Mouse (Mus musculus) midbrain, embryonic 15.5 days (tissue): ENCODE data around the gene Mptx1. TPM values are rescaled to one million over a fixed set of nuclear protein-coding genes. Genes with fewer than 3 reads are reported as not detected.
"Not testable (repeated sequence)": the region's sequence is repeated elsewhere in the genome, so short reads cannot be mapped to it uniquely, and the experiment has no call there.

Experiments
- ATAC-seq: fragments of 200-750 bp; cut with Nextera tagmentation; replicated peaks from 2 replicates; pipeline ENCODE4 v1.8.0; 2017; ENCODE audit warnings: moderate TSS enrichment
- H3K27ac ChIP-seq: fragments of 300-500 bp; sonication (generic); 2 replicates; pipeline ENCODE4 v1.5.1; 2015; ENCODE audit warnings: mild to moderate bottlenecking, inconsistent platforms
- H3K27me3 ChIP-seq: fragments of 300-500 bp; sonication (generic); replicated peaks from 2 replicates; pipeline ENCODE4 v1.6.1; 2015; ENCODE audit warnings: inconsistent platforms
- H3K36me3 ChIP-seq: fragments of 300-500 bp; sonication (generic); replicated peaks from 2 replicates; pipeline ENCODE4 v1.6.1; 2015; ENCODE audit warnings: inconsistent platforms
- H3K4me1 ChIP-seq: fragments of 300-500 bp; sonication (generic); 2 replicates; pipeline ENCODE4 v1.6.1; 2015; ENCODE audit warnings: inconsistent platforms
- H3K4me2 ChIP-seq: fragments of 300-500 bp; sonication (generic); 2 replicates; pipeline ENCODE4 v1.6.1; 2015; ENCODE audit warnings: inconsistent platforms, mild to moderate bottlenecking, moderate library complexity
- H3K4me3 ChIP-seq: fragments of 300-500 bp; sonication (generic); 2 replicates; pipeline ENCODE4 v1.5.1; 2015; ENCODE audit warnings: mild to moderate bottlenecking, inconsistent platforms
- H3K9ac ChIP-seq: fragments of 300-500 bp; sonication (generic); 2 replicates; pipeline ENCODE4 v1.6.1; 2015; ENCODE audit warnings: mild to moderate bottlenecking, inconsistent platforms
- H3K9me3 ChIP-seq: fragments of 300-500 bp; sonication (generic); 2 replicates; pipeline ENCODE4 v1.6.1; 2016; ENCODE audit warnings: inconsistent platforms
- whole genome bisulfite sequencing: fragments of 180-500 bp; shearing (Covaris S2); methylation state at CpG from one replicate; pipeline ENCODE4 v1.1.7; 2015; ENCODE audit warnings: mixed read lengths; 5-methylcytosine and 5-hydroxymethylcytosine counted together
- polyA plus RNA-seq: library from polyadenylated mRNA; unstranded; fragments of >200 nt; fragmentation: Nextera tagmentation; extraction: Ambion mirVana; gene quantifications from 2 replicates; pipeline ENCODE4 v1.2.1, GENCODE M21; 2015

The Mptx1 gene
- not detected in 2 replicates for polyA plus RNA-seq

DNA sequence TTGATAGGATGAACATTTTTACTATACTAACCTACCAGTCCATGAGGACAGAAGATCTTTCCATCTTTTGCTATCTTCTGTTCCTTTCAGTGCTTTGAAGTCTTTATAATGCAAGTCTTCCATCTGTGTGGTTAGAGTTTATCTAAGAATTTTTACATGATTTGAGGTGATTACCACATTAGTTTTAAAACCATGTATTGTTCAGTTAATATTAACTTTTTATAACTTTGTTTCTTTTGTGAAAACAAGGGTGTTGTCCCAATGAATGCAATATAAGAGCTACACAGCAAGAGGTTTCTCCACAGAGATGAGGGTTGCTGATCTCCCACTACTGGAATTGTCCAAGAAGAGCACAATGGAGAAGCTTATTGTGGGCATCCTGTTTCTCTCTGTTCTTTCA lies at the start of gene Mptx1:
TSS of gene Mptx1 (plus strand) at position 301 of the 400 bp plus-strand sequence.
- Histone ChIP-seq H3K36me3 (no peaks in the 10 kb centered on the region), H3K27me3 (no peaks in the 10 kb centered on the region), H3K4me1 (no peaks in the 10 kb centered on the region), H3K9ac (no peak within 1 kb of the TSS), H3K27ac (no peak within 1 kb of the TSS), H3K4me2 (no peak within 1 kb of the TSS), H3K9me3 (no peaks in the 10 kb centered on the region), H3K4me3 (no peak within 1 kb of the TSS)
- ATAC-seq, result no peak

DNA sequence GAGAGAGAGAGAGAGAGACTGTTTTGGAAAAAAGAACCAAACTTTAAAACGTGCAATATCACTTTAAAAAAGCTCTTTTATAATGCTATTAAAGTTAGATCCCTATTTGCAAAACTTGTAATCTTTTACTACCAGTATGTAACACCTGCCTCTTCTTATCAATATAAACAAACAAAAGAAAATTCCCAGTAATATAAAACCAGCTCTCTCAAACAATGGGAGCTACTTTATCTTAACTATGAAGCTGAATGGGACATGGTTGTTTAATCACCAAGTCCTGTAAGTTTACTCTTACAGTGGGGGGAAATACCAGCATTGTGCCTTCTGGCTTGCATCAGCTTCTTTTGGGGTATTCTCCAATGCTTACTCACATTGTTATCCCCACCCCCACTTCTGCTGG lies 27.2 kb upstream of the Mptx1 start:
- ATAC-seq, result no peak
- Histone ChIP-seq H3K36me3 (no peaks in the 10 kb centered on the region), H3K4me3 (no peak overlapping the region), H3K27ac (no peak overlapping the region), H3K27me3 (no peaks in the 10 kb centered on the region), H3K4me2 (no peak overlapping the region), H3K9me3 (no peaks in the 10 kb centered on the region), H3K9ac (no peak overlapping the region), H3K4me1 (no peaks in the 10 kb centered on the region)
- WGBS, result 50% methylated on average over 1 of the region's 1 CpGs

DNA sequence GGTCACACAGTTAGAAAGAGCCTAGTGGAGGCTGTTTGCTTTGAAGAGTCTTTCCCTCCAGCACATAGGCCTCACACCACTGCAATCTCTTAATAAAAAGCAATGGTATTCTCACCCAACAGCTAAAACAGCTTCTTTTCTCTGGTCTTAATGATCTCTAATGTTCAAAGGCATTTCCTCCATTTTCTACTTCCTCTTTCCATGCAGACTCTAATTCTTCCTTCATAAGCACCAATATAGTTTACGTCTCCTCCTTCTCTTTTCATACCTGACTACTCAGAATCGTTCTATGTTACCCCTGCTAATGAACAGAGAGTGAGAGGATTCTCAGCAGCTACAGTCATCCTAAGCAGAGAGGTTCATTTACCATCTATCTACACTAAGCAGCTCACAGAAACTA lies 13.0 kb upstream of the Mptx1 start:
- ATAC-seq, result no peak
- Histone ChIP-seq H3K4me1 (no peaks in the 10 kb centered on the region), H3K4me3 (no peak overlapping the region), H3K4me2 (no peak overlapping the region), H3K36me3 (no peaks in the 10 kb centered on the region), H3K9ac (no peak overlapping the region), H3K27me3 (no peaks in the 10 kb centered on the region), H3K27ac (no peak overlapping the region), H3K9me3 (no peaks in the 10 kb centered on the region)
- 87% methylated on average over 2 of the region's 2 CpGs for WGBS

DNA sequence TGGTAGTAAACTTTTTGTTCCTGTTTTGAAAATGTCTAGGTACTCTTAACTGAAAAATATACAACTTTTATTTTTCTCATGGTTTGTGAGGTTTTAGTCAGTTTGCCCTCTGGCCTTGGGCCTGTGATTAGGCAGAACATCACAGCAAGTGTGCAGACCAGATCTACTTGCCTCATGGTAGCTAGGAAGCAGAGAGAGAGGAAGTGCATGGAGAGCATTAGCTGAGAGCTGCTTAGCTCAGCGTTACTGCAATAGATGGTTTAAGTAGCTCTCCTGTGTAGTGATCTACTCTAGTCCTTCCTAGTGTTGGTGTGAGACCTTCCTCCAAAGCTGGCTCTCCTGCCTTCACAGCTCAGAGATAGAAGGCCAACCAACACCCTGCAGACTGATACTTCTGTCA lies 23.3 kb downstream of the Mptx1 start:
- H3K9ac ChIP-seq, H3K4me2 ChIP-seq, ATAC-seq, H3K4me1 ChIP-seq, H3K9me3 ChIP-seq, H3K4me3 ChIP-seq, H3K27me3 ChIP-seq, H3K36me3 ChIP-seq, H3K27ac ChIP-seq: not testable (repeated sequence)
- 94% methylated on average over 1 of the region's 1 CpGs for WGBS

DNA sequence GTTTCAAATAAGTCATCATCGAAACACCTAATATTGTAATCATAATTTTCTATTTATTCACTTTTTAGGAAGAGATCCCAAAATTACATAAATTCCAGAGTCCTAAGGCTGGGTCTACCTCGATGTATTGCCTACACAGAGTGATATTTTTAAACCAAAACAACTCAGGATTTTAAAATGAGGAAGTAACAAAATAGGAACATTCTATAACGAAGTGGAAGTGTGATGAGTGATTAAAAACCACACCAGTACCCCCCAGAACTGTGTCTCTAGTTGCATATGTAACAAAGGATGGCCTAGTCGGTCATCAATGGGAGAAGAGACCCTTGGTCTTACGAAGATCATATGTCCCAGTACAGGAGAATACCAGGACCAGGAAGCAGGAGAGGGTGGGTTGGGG lies 24.3 kb downstream of the Mptx1 start:
- no peak for ATAC-seq
- Histone ChIP-seq H3K4me2 (no peak overlapping the region), H3K4me3 (no peak overlapping the region), H3K27me3 (no peaks in the 10 kb centered on the region), H3K9ac (no peak overlapping the region), H3K36me3 (no peaks in the 10 kb centered on the region), H3K4me1 (no peaks in the 10 kb centered on the region), H3K27ac (no peak overlapping the region), H3K9me3 (no peaks in the 10 kb centered on the region)
- WGBS, result 83% methylated on average over 5 of the region's 5 CpGs

DNA sequence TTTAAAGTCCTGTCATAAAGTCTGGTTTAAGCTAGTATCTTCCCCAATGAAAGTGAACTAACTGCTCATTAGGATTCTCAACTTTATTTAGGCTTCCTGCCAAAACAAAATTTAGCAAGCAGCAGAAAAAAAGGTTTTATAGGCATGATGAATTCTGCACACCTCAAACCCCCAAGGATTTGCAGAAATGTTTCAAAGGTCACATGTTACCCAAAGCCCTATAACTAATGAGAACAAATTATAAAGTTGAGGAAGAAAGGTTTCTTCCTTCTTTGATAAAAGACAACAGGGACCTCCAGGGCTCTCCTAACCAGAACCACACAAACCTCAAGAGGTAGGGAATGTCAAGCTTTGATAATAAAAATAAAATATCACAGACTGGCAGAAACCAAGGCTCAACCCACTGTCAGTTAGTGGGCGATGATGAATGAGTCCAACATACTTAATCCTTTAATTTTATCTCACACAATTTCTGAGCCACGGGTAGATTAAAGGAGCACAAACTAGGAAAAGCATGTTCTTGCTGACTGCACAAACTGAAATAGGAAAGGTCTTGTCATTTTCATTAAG lies 34.6 kb downstream of the Mptx1 start, which contains the start of gene Olfr417:
TSS of gene Olfr417 (plus strand) at position 241 of the 570 bp plus-strand sequence.
- H3K9ac ChIP-seq, result no peak within 1 kb of the TSS
- no peak within 1 kb of the TSS for H3K27ac ChIP-seq
- 65% methylated on average over 2 of the region's 2 CpGs for WGBS
- no peak for ATAC-seq
- no peaks in the 10 kb centered on the region for H3K27me3 ChIP-seq
- no peak within 1 kb of the TSS for H3K4me3 ChIP-seq
- no peaks in the 10 kb centered on the region for H3K9me3 ChIP-seq
- H3K4me2 ChIP-seq, result no peak within 1 kb of the TSS
- no peaks in the 10 kb centered on the region for H3K36me3 ChIP-seq
- H3K4me1 ChIP-seq, result no peaks in the 10 kb centered on the region

DNA sequence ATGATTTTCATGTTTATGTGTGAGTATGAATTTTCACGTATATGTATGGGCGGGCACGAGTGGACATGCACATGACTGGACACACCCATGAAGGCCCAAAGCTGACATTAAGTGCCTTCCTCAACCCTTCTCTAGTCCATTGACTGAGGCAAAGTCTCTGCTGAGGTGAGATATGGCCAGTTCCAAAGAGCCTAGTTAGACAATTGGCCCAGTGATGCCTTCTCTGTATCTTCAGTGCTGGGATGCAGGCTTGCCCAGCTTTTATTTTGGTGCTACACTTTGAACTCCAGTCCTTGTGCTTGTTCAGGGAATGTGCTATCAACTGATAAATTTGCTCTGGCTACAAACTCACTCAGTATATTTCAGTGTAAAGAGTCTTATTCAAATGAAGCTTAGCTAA lies 43.5 kb downstream of the Mptx1 start:
- Histone ChIP-seq H3K4me2 (no peak overlapping the region), H3K9ac (no peak overlapping the region), H3K27me3 (no peaks in the 10 kb centered on the region), H3K9me3 (no peaks in the 10 kb centered on the region), H3K4me3 (no peak overlapping the region), H3K27ac (no peak overlapping the region), H3K4me1 (no peaks in the 10 kb centered on the region), H3K36me3 (no peaks in the 10 kb centered on the region)
- no peak for ATAC-seq
- WGBS, result 93% methylated on average over 3 of the region's 3 CpGs

Other genes with a start within 250 kb of the Mptx1 start
- not detected in 2 replicates for gene Olfr429, start 246.2 kb upstream of the Mptx1 start, polyA plus RNA-seq
- gene Olfr427, start 233.6 kb upstream of the Mptx1 start, polyA plus RNA-seq, result not detected in 2 replicates
- not detected in 2 replicates for gene Olfr231, start 209.4 kb upstream of the Mptx1 start, polyA plus RNA-seq
- not detected in 2 replicates for gene Olfr424, start 199.0 kb upstream of the Mptx1 start, polyA plus RNA-seq
- not detected in 2 replicates for gene Olfr420, start 174.9 kb upstream of the Mptx1 start, polyA plus RNA-seq
- 0.13 and 0.18 TPM in 2 replicates for gene Spta1, start 157.7 kb upstream of the Mptx1 start, polyA plus RNA-seq
- gene Olfr419, start 78.5 kb upstream of the Mptx1 start, polyA plus RNA-seq, result not detected in 2 replicates
- not detected in 2 replicates for gene Olfr417, start 34.6 kb downstream of the Mptx1 start, polyA plus RNA-seq
- not detected in 2 replicates for gene Olfr248, start 60.5 kb downstream of the Mptx1 start, polyA plus RNA-seq
- gene Olfr414, start 93.5 kb downstream of the Mptx1 start, polyA plus RNA-seq, result not detected in 2 replicates
- gene Olfr220, start 111.6 kb downstream of the Mptx1 start, polyA plus RNA-seq, result not detected in 2 replicates
- gene Fmn2, start 171.3 kb downstream of the Mptx1 start, polyA plus RNA-seq, result 8.5 and 9.0 TPM in 2 replicates